Mouse (Mus musculus): ENCODE measurements around the gene Zbtb2.

GRCm38 (mm10) chr10:4357435-4357834 is 30.5 kb downstream of the Zbtb2 start:
- TF ChIP-seq CTCF (IDR thresholded peaks at IDR 0.05; ENCODE audit: insufficient read depth, low read depth, low read length) (no peak), POLR2A (IDR thresholded peaks at IDR 0.05; ENCODE audit: insufficient read depth, low read depth, low read length) (no peak)

All from olfactory bulb, adult 2 months (tissue).